Mouse (Mus musculus) WW6 (cell line): Measurements from ENCODE around the gene Pipox.

Source experiments
- DNase-seq: peaks from one replicate; pipeline ENCODE4 v3.0.0-alpha.2; 2013; ENCODE audit warnings: low read depth, low spot score

Gene Pipox

DNA sequence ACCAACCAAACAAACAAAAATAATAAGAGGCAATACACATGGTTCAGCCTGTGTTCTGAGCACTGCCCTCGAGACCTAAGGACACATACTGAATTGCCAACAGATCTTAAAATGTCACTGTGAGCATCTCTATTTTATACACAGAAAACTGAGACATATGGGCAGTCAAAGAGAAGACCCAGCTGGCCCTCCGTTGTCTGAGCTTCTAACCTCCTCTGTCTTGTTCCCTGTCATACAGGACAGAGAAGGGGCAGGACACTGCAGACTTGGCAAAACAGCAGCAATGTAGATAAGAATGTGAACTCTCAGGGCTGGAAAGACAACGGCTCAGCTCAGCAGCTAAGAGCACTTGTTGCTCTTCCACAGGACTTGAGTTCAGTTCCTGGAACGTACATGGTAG, 14.6 kb upstream of the Pipox start:
- DNase-seq, result no peak

DNA sequence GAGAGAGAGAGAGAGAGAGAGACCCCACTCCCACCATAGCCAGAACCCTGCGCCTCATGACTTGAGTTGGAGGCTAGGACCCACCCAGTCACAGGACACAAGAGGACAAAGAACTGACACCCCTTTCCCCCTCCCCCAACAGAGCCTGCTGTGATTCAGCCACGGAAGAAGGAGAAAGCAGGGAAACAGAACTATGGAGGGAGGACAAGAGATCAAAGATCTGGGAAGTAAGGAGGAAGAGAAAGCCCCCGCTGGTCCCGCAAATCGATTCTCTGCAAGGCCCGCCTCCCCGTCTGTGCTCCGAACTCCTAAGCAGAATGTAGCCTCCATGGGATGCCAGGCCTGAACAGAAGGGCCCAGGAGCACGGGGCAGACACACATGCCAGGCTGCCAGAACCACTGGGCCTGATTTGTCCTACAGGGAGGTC, 12.9 kb upstream of the Pipox start:
- no peak for DNase-seq

DNA sequence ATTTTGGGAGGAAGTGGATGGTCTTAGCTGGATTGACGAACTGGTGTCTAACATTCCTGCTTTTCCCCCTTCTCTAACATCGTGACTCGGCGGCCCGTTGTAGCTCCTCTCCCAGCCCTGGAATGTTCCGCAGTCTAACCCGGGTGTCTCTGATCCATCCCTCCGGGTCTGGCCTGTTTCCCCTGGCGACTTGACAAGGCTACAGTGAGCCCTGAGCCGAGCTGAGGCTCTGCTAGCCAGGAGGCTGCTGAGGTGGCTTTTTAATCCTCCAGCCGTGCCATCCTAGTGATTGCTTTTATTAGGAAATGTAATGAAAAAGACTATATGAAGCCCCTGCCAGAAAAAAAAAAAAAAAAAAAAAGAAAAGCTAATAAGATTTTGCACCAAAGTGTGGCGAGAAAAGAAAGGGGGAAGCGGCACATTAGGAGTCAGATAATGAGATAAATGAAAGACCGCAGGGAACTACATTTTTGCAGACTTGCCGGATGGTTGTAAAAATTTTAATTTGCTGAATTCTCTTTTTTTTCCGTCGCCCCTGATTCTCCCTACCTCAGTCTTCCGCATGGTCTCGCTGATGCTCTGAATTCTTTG, 12.3 kb upstream of the Pipox start:
- no peak for DNase-seq

DNA sequence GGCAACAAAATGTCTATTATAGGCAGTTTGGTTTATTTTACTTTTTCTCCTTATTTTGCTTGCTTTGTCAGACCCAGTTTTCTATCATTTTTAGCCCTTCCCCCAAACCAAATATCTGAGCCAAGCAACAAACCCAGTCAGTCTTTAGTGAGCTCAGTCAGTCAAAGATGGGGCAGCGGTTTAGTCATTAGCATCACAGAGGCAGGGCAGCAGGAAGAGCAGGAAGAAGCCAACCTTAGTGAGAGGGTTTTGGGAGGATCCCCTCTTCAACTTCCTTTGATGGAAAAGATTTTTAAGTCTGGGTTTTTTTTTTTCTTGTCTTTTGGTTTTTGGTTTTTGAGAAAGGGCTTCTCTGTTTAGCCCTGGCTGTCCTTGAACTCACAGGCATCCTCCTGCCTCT, 10.8 kb upstream of the Pipox start:
- no peak for DNase-seq

DNA sequence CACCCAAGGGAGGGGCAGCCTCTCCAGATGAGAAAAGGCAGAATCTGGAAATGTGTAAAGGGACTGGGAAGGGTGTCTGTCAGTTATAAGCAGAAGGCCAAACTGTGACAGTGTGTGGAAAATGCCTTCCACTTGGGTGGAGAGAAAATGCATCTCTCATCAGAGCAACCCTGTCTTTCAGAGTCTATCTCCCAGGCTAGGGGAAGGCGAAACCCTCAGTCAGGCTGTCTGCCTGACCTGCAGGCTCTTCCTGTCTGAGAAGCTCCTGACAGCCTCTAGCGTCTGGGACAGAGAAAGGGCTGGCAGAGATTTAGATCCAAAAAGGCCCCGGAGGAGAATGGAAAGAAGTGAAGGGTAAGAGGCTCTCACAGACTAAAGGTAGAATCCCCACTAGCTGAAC, 9.9 kb upstream of the Pipox start:
- DNase-seq, result no peak

DNA sequence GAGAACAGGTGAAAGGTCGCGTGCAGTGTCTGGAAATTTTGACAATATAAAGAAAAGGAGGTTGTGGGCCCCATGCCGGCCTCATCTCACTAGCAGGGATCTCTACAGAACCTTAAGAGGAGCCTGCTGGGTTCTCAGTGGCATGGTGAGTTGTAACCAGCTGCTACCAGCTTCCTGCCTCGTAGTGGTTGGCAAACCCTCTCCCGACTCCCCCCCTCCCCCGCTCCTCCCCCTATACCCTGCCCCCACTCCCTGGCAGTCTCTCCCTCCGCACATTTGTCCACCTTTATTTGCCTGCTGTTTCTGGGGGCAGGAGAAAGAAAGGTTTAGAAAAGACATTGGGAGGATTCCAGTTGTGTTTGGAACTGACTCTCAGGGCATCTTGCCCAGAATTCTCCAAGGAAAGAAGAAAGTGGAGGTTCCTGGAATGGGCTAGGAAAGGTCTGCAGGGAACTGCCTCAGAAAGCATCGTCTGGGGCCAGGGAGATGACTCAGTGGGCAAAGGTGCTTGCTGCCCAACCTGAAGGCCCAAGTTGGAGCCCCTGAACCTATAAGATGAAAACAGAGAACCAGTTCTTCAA, 8.0 kb upstream of the Pipox start:
- no peak for DNase-seq

DNA sequence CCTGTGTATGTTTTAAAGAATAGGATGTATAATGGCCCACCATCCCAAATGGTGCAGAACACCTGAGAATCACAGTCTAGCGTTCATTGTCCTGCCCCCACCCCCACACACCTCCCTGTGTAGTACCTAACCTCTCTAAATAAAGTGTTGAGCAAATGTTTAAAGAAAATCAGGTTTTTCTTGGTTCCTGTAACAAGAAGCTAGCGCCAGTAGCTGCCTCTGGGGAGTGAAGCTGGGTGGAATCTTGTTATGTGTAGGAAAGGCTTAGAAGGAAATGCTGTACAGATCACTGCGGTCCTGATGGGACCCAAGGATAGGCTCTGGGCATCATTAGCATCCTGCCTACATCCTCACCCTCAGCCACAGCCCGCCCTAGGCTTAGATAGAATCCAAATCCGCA, 7.5 kb upstream of the Pipox start:
- DNase-seq, result no peak

DNA sequence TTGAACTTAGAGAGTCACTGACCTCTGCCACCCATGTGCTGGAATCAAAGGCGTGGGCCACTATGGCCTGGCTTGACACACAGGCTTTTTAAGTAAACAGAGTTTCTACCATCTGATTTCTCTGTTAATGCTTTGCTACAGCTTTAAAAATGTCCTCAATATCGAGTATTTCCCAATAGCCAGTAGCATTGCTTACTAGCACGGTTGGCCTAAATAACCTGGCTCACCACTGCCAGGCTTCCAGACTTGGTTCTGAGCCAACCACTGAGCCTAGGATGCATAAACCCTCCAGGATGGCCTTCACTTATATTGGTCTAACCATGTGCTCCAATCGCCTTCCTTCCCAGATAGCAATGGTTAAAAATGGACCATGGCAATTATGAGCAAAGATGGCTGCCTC, 6.8 kb upstream of the Pipox start:
- DNase-seq, result no peak

DNA sequence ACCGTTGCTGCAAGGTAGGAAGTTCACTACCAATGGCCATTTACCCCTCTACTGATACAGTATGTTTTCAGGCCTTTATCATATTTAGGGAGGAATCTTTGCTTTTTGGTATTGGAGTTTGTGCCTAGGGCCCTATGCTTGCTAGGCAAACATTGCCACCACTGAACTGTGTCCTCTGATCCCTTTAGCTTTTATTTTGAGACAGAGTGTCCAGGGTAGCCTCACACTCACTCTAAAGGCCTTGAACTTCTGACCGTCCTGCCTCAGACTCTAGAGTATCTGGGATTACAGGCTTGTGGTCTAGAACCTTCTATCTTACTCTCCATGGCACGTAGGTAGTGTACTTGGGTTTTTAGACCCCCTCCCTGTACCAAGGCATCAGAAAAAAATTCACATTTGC, 6.3 kb upstream of the Pipox start:
- no peak for DNase-seq

DNA sequence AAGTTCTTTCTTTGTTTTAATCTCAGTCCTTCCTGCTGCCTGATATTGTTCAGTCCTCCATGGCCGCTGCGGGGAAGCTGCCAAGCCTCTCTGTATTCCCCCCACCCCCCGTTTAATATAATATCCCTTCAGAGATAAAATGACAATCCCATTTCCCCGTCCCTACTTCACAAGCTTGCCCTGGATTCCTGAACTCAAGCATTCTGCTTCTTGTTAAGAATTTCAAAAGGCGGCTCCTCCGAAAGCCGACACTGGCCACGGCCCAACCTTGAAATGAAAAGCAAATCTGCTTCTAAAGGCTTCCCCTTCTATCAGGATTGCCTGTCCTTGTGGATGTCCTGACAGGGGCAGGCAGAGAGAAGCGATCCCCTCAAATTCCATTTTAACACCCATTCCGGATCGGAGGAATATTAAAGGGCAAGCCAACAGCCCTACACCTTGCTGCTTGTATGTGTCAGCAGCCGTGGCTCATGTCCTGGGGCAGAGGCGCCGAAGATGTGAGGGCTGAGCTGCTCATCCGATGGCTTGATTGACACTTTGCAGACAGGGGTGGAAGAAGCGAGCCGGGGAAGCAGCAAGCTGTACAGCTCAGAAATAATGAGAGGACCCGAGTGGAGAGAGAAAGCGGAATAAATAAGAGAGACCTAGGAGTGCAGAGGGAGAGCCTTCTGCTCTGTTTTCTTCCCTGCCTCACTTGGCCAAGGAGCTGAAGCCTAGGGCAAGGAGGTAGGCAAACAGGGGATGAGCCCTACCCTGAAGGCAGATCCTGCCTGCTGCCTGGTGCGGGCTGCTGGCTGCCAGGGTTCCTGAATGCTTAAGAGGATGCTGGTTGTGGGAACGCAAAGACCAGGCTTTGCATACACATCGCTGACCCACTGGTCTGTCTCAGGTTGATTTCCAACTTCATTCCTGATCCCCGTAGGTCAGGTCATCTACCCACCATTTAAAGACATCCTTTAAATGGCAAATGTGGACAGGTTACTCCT, 3.2 kb upstream of the Pipox start:
- no peak for DNase-seq

DNA sequence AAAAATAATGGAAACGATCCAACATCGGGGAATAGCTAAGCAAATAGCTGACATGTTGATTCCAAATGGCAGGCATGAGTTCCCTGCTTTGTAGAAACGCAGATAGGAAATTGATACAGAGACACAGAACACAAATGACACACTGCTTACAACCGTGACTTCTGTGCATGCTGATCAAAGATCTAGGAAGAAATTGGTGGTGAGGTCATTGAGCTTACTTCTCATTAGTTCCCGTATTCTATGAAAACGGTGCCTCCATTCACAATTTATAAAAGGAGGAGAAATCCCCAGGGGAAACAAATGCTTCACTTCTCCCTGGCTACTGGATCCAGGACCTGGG, 2.6 kb upstream of the Pipox start:
- DNase-seq, result no peak

DNA sequence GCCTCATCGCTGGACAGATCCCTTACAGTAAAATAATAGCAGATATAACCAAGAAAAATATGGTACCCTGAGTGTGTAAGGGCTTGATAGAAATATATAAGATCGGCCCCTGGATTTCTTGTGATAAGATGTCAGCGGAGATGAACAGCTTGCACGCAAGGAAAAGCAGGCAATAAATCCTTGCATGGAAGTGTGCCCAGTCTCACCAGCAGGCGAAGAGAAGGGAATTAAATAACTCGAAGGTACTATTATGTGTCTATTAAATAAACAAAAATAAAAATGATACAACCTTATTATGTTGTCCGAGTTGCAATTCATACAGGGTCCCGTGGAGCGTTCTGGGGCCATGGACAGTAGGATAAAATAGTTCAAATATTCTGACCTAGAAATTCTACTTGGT, 2.1 kb upstream of the Pipox start:
- no peak for DNase-seq

DNA sequence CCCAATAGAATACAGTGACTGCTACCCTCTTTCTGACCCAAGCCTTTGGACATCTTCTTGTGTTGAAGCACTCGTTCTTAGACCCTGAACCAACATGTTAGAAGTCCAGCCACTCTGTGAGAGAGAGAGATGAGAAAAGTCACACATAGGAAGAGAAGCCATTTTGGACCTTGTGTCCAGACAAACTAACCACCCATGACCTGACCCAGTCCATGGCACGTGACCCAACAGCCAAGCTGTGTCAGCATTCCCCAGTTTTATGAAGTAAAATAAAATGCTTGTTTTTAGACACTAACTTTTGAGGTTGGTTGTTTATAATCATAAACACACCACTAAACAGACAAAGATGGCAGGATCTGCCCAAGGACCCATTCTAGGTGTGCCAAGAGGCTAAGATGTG, 1.1 kb upstream of the Pipox start:
- no peak for DNase-seq

DNA sequence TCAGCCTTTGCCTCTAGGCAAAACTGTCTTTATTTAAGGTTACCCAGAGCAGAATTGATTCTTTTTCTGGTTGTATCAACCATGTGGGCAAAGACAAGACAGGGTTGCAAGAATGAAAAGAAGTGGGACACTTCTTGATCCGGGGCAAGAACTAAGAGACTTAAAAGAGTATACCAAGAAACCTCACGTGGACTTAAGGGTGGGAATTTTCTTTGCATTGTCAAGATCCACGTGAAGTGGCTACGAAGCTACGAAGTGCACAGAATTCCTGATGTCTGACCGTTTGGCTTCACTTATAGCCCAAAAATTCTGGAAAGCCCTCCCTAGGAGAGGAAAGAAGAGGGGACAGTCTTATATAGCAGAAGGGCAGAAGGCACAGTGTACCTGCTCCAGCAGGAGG, 613 bp downstream of the Pipox start:
- no peak for DNase-seq

DNA sequence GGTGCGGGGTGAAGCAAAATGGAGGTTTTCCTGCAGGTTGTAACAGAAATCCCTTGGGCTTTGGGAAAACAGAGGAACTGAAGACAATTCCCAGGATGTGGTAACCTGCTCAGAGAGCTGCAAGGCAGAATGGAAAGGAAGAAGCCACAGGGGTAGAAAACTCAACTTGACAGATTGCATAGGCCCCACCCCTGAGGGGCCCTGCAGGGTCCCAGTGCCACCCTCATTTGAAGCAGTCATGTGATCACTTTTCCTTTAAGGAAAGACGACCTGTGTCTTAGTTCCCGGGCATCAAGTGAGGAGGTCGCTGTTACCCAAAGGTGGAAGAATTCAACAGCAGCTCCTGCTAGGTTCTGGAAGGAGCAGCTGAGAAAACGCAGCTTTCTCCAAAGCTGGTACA, 1.0 kb downstream of the Pipox start:
- DNase-seq, result no peak

DNA sequence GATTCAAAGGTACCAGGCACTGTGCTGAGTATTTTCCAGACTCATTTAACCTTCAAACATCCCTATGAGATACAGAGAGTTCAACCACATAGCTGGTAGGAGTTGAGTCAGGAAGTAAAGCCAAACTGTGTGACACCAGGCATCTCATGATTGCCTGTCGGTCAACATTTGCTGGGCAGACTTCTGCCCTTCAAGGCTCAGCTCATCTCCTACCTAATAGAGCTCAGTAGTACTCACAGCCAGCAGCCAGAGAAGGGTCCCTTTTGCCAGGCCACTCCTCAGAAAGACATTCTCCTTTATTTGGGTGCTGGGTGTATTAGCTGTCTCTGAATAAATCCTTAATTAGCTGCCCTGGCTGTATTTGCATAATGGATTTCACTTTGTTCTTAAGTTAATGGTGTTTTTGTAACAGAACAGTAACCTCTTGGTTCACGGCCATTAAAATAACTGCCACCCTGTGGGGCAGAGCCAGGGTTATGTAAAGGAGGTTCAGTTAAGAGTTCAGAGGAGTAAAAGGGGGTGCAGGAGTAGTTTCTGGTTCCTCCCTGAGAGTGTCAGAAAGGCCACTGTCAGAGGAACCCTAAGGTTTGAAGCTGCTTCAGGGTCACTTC, 3.1 kb downstream of the Pipox start:
- DNase-seq, result no peak

DNA sequence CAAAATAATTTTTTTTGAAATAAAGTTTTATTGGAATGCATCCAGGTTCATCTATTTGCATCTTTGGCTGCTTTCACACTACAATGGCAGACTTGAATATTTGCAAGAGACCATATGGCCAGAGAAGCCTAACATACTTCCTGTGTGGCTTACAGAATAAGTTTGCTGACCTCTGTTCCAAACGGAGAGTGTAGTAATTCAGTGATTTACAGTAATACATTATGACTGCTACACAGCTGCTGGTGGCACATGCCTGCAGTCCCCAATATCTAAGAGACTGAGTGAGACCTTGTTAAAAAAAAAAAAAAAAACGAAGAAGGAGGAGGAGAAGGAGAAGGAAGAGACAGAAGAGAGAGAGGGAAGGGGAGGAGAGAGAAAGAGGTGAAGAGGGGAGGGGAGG, 4.4 kb downstream of the Pipox start:
- no peak for DNase-seq

DNA sequence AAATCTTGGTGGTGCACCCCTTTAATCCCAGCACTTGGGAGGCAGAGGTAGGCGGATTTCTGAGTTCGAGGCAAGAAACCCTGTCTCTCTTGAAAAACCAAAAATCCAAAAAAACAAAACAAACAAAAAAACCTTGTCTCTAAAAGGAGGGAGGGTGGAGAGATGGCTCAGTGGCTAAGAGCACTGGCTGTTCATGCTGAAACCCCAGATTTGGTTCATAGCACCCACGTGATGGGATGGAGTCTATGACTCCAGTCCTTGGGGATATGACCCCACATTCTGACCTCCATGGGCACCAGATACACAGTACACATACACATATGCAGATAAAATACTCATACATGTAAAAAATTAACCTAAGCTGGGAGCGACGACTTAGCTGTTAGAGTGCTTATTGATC, 5.0 kb downstream of the Pipox start:
- no peak for DNase-seq

DNA sequence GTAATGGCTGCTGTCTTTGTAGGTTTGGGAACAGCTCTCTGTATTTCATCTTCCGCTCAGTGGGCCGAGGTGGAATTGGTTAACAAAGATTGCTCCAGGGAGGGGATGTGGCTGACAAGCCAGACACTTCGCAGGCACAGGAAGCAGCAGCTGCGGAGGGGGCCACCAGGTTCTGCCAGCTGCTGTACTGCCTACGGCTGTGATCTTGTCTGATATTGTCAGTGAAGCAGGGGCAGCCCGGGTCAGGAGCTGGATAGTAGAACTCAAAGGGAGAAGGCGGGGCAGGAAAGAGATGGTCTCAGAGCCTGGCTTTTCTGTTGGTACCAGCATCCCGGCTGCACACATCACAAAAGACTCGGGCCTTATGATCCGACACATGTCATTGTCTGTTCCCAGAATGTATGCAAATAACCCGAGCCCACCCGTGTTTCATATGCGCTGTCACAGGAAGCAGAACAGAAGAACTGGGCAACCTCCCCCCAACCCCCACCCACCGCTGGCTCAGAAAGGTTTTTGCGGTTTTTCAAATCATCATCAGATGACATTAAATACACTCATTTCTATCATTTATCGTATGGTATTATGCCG, 6.4 kb downstream of the Pipox start:
- DNase-seq, result no peak

DNA sequence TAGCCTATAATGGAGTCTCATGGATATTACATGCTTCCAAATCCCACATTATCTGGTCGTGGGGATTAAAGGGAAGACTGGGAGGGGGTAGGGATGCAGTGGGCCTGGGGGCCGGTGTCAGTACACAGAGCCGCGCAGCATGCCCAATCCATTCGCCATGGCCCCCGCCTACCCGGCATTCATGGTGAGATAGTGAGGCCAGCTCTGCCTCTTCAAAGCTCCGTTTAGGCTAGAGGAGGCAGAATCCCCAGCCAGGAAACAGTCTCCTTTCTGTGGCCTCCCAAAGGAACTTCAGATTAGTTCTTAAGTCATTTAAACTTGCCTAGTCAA, 8.7 kb downstream of the Pipox start:
- DNase-seq, result no peak

DNA sequence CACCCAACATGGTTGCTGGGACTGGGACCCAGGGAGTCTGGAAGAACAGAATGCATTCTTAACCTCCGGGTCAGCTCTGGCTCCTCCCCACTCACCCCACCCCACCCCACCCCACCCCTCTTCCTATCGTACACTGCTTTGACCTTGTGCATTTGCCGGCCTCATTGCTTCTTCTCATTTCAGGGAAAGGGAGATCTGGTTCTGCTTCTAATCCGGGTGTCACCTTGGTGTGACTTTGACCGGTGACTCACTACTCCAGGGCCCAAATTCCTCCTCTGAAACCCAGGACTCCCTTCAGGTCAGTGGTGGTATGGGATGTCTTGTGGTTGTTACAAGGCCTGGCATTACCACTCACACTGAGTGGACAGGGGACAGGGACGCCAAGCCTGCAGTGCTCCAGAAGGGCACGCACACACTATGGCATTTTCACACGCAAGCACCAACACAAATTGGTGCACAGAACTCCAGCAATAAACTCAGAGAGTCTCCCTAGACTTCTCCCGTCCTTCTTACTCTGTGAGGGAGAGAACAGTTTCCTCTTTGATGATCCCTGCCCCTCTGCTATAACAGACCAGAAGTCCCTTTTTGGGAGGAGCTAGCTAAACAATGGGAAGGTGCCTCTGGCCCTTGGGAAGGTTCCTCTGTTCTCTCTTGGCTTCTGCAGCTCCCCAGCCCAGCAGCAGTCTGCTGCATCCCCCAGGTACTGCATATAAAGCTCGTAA, 9.2 kb downstream of the Pipox start:
- no peak for DNase-seq

DNA sequence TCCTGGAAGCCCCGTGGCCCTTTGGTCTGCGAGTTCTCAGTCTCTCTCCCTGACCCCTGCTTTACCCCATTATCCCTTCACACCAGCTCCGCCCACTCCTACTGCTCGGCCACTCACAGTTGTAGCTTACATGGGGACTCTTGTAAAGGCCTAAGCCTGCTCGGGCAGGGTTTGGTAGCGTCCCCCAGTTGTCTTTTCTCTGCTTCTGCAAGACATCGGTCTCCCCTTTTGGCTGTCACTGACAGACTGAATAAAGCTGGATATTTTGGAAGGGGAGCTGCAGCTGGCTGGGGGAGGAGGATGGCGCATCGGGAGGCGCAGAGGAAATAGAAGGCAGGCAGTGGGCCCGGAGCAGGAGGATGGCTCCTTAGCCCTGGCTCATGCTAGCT, 17.1 kb downstream of the Pipox start:
- no peak for DNase-seq
